Mouse (Mus musculus): ENCODE measurements around the gene Kank3.

GRCm38 (mm10) chr17:33775287-33775686 is 35.0 kb upstream of the Kank3 start:
- TF ChIP-seq GATA1 (IDR thresholded peaks at IDR 0.05; ENCODE audit: borderline replicate concordance, low read length) (no peak), FLI1 (IDR thresholded peaks at IDR 0.05; ENCODE audit: low read length) (no peak)

Data from megakaryocyte, embryonic 14.5 days (primary cell).